Mouse (Mus musculus) forebrain, embryonic 14.5 days (tissue): ENCODE measurements around the gene Utp20. TPM values are rescaled to one million over a fixed set of nuclear protein-coding genes. Genes with fewer than 3 reads are reported as not detected.
"Not testable (repeated sequence)": the region's sequence is repeated elsewhere in the genome, so short reads cannot be mapped to it uniquely, and the experiment has no call there.

Experiments
- ATAC-seq: fragments of 200-750 bp; cut with Nextera tagmentation; 2 replicates; pipeline ENCODE4 v1.8.0; 2017; ENCODE audit warnings: mild to moderate bottlenecking, moderate library complexity
- DNase-seq: peaks from one replicate; pipeline ENCODE4 v3.0.0-alpha.2; 2015; ENCODE audit warnings: low spot score
- H3K27ac ChIP-seq: fragments of 300-500 bp; sonication (generic); 2 replicates; pipeline ENCODE4 v1.5.1; 2014; ENCODE audit warnings: low read depth, mild to moderate bottlenecking, control low read depth, low read length, moderate library complexity
- H3K27me3 ChIP-seq: fragments of 300-500 bp; sonication (generic); replicated peaks from 2 replicates; pipeline ENCODE4 v1.6.1; 2014; ENCODE audit warnings: low read length, control low read depth, mixed read lengths; ENCODE audit not compliant: control insufficient read depth, insufficient read depth
- H3K36me3 ChIP-seq: fragments of 300-500 bp; sonication (generic); 2 replicates; pipeline ENCODE4 v1.6.1; 2014; ENCODE audit warnings: low read length, control low read depth; ENCODE audit not compliant: control insufficient read depth, insufficient read depth
- H3K4me1 ChIP-seq: fragments of 300-500 bp; sonication (generic); 2 replicates; pipeline ENCODE4 v1.6.1; 2014; ENCODE audit warnings: antibody characterized with exemption, low read length, control low read depth; ENCODE audit not compliant: control insufficient read depth, insufficient read depth
- H3K4me2 ChIP-seq: fragments of 300-500 bp; sonication (generic); 2 replicates; pipeline ENCODE4 v1.6.1; 2014; ENCODE audit warnings: mild to moderate bottlenecking, control low read depth, low read length
- H3K4me3 ChIP-seq: fragments of 300-500 bp; sonication (generic); 2 replicates; pipeline ENCODE4 v1.5.1; 2014; ENCODE audit warnings: low read depth, low read length, control low read depth
- H3K9ac ChIP-seq: fragments of 300-500 bp; sonication (generic); 2 replicates; pipeline ENCODE4 v1.6.1; 2014; ENCODE audit warnings: mild to moderate bottlenecking, low read length, control low read depth, moderate library complexity
- H3K9me3 ChIP-seq: fragments of 300-500 bp; sonication (generic); replicated peaks from 2 replicates; pipeline ENCODE4 v1.6.1; 2016; ENCODE audit warnings: low read length, control low read depth, mixed read lengths; ENCODE audit not compliant: control insufficient read depth
- WGBS: fragments of 180-500 bp; shearing (Covaris S2); extraction: QIAGEN DNeasy Blood & Tissue Kit; methylation state at CpG from one replicate; pipeline ENCODE4 v1.1.7; 2014; 5-methylcytosine and 5-hydroxymethylcytosine counted together
- polyA plus RNA-seq: library from polyadenylated mRNA; unstranded; fragments of >200 nt; fragmentation: Nextera tagmentation; extraction: Ambion mirVana; gene quantifications from 2 replicates; pipeline ENCODE4 v1.2.1, GENCODE M21; 2014

Utp20 gene
- polyA plus RNA-seq, 1 experiment from 2014 or later, result 11.7 TPM

DNA sequence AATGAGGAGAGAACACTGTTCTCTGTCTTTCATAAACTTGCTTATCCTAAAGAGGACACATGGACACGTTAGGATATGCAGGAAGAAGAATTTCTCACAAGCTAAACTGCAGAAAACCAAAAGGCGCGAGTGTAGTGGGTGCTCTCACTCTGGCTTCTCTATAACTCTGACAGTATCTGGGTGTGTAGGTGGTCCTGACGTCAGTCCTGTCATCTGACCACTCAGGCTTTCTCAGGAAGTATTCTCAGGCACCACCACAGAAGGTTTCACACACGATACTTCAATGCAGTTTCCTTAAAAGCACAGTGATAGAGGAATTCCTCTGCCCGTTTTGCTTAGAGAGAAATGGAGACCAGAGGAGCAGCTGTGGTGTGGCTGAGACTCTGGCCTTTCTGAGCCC, 50.4 kb downstream of the Utp20 start:
- Histone ChIP-seq H3K27ac (no peak overlapping the region), H3K36me3 (peaks cover 48% of the 10 kb centered on the region), H3K4me3 (no peak overlapping the region), H3K4me2 (no peak overlapping the region), H3K4me1 (no peaks in the 10 kb centered on the region), H3K9ac (no peak overlapping the region), H3K27me3 (no peaks in the 10 kb centered on the region), H3K9me3 (no peaks in the 10 kb centered on the region)
- WGBS, result 94% methylated on average over 6 of the region's 6 CpGs
- ATAC-seq, result no peak
- DNase-seq, result no peak

- not testable (repeated sequence) for DNase-seq, H3K4me1 ChIP-seq, H3K4me2 ChIP-seq, ATAC-seq, H3K9ac ChIP-seq, H3K4me3 ChIP-seq, H3K27ac ChIP-seq, H3K27me3 ChIP-seq, H3K9me3 ChIP-seq
- WGBS, result 88% methylated on average over 5 of the region's 5 CpGs
- H3K36me3 ChIP-seq, result peaks cover 71% of the 10 kb centered on the region
Measured at GRCm38 (mm10) chr10:88772965-88773364, 53.6 kb downstream of the Utp20 start.

GRCm38 (mm10) chr10:88769676-88770075, 56.9 kb downstream of the Utp20 start:
- H3K9ac ChIP-seq, result no peak overlapping the region
- peaks cover 77% of the 10 kb centered on the region for H3K36me3 ChIP-seq
- no peaks in the 10 kb centered on the region for H3K27me3 ChIP-seq
- no peaks in the 10 kb centered on the region for H3K9me3 ChIP-seq
- no peak overlapping the region for H3K4me2 ChIP-seq
- no peak for ATAC-seq
- DNase-seq, result no peak
- WGBS, result 96% methylated on average over 7 of the region's 7 CpGs
- no peak overlapping the region for H3K27ac ChIP-seq
- no peak overlapping the region for H3K4me3 ChIP-seq
- H3K4me1 ChIP-seq, result no peaks in the 10 kb centered on the region

- Histone ChIP-seq H3K9me3 (no peaks in the 10 kb centered on the region), H3K4me2 (no peak overlapping the region), H3K4me1 (no peaks in the 10 kb centered on the region), H3K9ac (no peak overlapping the region), H3K27me3 (no peaks in the 10 kb centered on the region), H3K27ac (no peak overlapping the region), H3K4me3 (no peak overlapping the region), H3K36me3 (peaks cover 81% of the 10 kb centered on the region)
- no peak for ATAC-seq
- 97% methylated on average over 5 of the region's 5 CpGs for WGBS
- DNase-seq, result no peak
Measured at GRCm38 (mm10) chr10:88768961-88769360, 57.6 kb downstream of the Utp20 start.

GRCm38 (mm10) chr10:88765431-88766142, 61.0 kb downstream of the Utp20 start:
- WGBS, result 89% methylated on average over 15 of the region's 15 CpGs
- ATAC-seq (no peak), DNase-seq (no peak)
- no peak overlapping the region for H3K4me3 ChIP-seq
- H3K4me2 ChIP-seq, result no peak overlapping the region
- H3K4me1 ChIP-seq, result no peaks in the 10 kb centered on the region
- no peaks in the 10 kb centered on the region for H3K9me3 ChIP-seq
- H3K27ac ChIP-seq, result no peak overlapping the region
- peaks cover 80% of the 10 kb centered on the region for H3K36me3 ChIP-seq
- H3K9ac ChIP-seq, result no peak overlapping the region
- H3K27me3 ChIP-seq, result no peaks in the 10 kb centered on the region

DNA sequence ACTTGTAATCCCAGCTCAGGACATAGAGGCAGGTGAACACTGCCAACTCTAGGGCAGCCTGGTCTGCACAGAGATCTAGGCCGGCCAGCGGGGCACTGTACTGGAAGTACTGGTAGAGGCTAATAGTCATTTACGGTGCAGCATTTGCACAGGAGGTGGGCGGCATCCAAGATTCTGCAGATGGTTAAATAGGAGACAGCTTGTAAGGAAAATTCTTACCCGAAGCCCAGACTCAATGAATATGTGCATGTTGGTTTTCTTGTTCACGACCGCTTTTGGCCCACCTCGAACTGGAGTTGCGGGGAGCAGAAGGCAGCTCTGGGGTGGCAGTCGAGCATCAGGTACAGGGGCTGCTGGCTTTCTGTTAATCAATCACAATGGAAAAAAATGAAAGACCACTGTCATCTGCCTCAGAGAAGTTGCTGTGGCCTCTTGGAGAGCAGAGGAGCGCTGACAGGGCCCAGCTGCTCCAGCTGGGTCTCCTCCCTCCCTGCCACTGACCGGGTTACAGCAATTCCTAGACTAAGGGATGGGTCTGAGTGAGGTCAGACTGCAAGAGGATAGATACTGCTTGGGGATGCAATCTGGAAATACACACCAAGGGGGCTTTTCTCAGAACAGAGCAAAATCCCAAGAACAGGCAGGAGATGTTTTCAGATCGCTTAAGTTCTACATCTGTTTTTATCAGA, 64.9 kb downstream of the Utp20 start:
- Histone ChIP-seq H3K4me1 (no peaks in the 10 kb centered on the region), H3K36me3 (peaks cover 77% of the 10 kb centered on the region), H3K9ac (no peak overlapping the region), H3K9me3 (no peaks in the 10 kb centered on the region), H3K27ac (no peak overlapping the region), H3K27me3 (no peaks in the 10 kb centered on the region), H3K4me2 (no peak overlapping the region), H3K4me3 (no peak overlapping the region)
- 95% methylated on average over 13 of the region's 13 CpGs for WGBS
- no peak for ATAC-seq
- no peak for DNase-seq

- no peaks in the 10 kb centered on the region for H3K9me3 ChIP-seq
- H3K4me3 ChIP-seq, result no peak overlapping the region
- WGBS, result 96% methylated on average over 2 of the region's 2 CpGs
- peaks cover 63% of the 10 kb centered on the region for H3K36me3 ChIP-seq
- no peak overlapping the region for H3K27ac ChIP-seq
- no peaks in the 10 kb centered on the region for H3K27me3 ChIP-seq
- H3K4me1 ChIP-seq, result no peaks in the 10 kb centered on the region
- ATAC-seq (no peak), DNase-seq (no peak)
- no peak overlapping the region for H3K4me2 ChIP-seq
- no peak overlapping the region for H3K9ac ChIP-seq
Measured at GRCm38 (mm10) chr10:88741426-88741825, 85.2 kb downstream of the Utp20 start.

- no peak overlapping the region for H3K9ac ChIP-seq
- WGBS, result 89% methylated on average over 5 of the region's 5 CpGs
- DNase-seq (no peak), ATAC-seq (no peak)
- no peak overlapping the region for H3K4me3 ChIP-seq
- H3K4me2 ChIP-seq, result no peak overlapping the region
- no peaks in the 10 kb centered on the region for H3K9me3 ChIP-seq
- H3K27ac ChIP-seq, result no peak overlapping the region
- peaks cover 61% of the 10 kb centered on the region for H3K36me3 ChIP-seq
- no peaks in the 10 kb centered on the region for H3K27me3 ChIP-seq
- H3K4me1 ChIP-seq, result no peaks in the 10 kb centered on the region
Measured at GRCm38 (mm10) chr10:88740781-88741180, 85.8 kb downstream of the Utp20 start.

DNA sequence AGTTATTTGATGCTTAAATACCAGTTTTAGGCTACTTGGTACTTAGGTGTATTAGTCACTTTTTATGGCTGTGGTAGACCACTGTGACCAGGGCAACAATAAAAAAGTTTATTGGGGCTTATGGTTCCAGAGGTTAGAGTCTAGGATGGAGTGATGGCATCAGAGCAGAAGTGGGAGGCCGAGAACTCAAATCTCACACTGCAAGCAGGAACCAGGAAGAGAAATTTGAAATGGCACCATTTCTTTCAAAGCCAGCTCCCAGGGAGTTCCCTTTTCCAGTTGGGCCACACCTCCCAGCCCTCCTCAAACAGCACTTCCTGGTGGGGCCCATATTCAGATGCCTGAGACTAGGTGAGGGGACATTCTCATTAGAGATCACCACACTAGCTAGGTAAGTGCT, 86.8 kb downstream of the Utp20 start:
- H3K9ac ChIP-seq, result no peak overlapping the region
- H3K4me3 ChIP-seq, result no peak overlapping the region
- WGBS, result 98% methylated on average over 1 of the region's 1 CpGs
- H3K4me1 ChIP-seq, result no peaks in the 10 kb centered on the region
- no peak overlapping the region for H3K27ac ChIP-seq
- no peaks in the 10 kb centered on the region for H3K27me3 ChIP-seq
- H3K36me3 ChIP-seq, result peaks cover 53% of the 10 kb centered on the region
- DNase-seq (no peak), ATAC-seq (no peak)
- H3K4me2 ChIP-seq, result no peak overlapping the region
- no peaks in the 10 kb centered on the region for H3K9me3 ChIP-seq
